Mouse (Mus musculus) limb, embryonic 10.5 days (tissue): ENCODE results near the gene Kat8. TPM values are rescaled to one million over a fixed set of nuclear protein-coding genes. Genes with fewer than 3 reads are reported as not detected.
"Not testable (repeated sequence)": the region's sequence is repeated elsewhere in the genome, so short reads cannot be mapped to it uniquely, and the experiment has no call there.

ENCODE experiments used
- DNase-seq: peaks from one replicate; pipeline ENCODE4 v3.0.0-alpha.2; 2017; ENCODE audit warnings: low spot score
- H3K27ac ChIP-seq: fragments of 300-500 bp; sonication (generic); 2 replicates; pipeline ENCODE4 v1.5.1; 2016; ENCODE audit warnings: mild to moderate bottlenecking
- H3K27me3 ChIP-seq: fragments of 300-500 bp; sonication (generic); 2 replicates; pipeline ENCODE4 v1.6.1; 2016; ENCODE audit warnings: low read depth, mild to moderate bottlenecking; ENCODE audit not compliant: poor library complexity, severe bottlenecking
- H3K36me3 ChIP-seq: fragments of 300-500 bp; sonication (generic); 2 replicates; pipeline ENCODE4 v1.6.1; 2016; ENCODE audit warnings: mild to moderate bottlenecking, moderate library complexity
- H3K4me1 ChIP-seq: fragments of 300-500 bp; sonication (generic); 2 replicates; pipeline ENCODE4 v1.6.1; 2016
- H3K4me3 ChIP-seq: fragments of 300-500 bp; sonication (generic); 2 replicates; pipeline ENCODE4 v1.5.1; 2016; ENCODE audit warnings: mild to moderate bottlenecking, moderate library complexity
- H3K9me3 ChIP-seq: fragments of 300-500 bp; sonication (generic); replicated peaks from 2 replicates; pipeline ENCODE4 v1.6.1; 2016; ENCODE audit warnings: mild to moderate bottlenecking
- WGBS: fragments of 180-500 bp; shearing (Covaris S2); methylation state at CpG from one replicate; pipeline ENCODE4 v1.1.7; 2016; 5-methylcytosine and 5-hydroxymethylcytosine counted together
- polyA plus RNA-seq: library from polyadenylated mRNA; unstranded; fragments of >200 nt; fragmentation: Nextera tagmentation; extraction: Ambion mirVana; gene quantifications from 2 replicates; pipeline ENCODE4 v1.2.1, GENCODE M21; 2016

The Kat8 gene
- polyA plus RNA-seq, 1 experiment from 2014 or later = 53.0 TPM

DNA sequence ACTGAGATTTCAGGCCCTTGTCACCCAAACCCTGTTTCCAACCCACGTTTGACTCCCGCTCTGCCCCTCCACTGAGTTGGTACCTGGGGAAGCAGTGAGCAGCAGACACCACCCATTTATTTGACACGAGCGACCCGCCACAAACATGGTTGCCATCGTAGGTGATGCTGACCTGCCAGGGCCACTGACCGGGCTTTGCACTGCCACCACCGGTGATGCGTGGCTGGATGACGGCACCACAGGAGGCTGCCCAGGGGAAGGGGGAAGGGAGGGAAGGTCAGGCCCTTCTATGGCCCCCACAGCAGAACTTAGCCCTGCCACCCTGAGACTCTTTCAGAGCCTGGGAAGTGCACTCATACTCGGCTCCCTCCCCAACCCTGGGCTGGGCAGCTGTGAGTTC is 15.4 kb downstream of the Kat8 start:
- Histone ChIP-seq H3K9me3 (no peaks in the 10 kb centered on the region), H3K4me3 (no peak overlapping the region), H3K36me3 (peaks cover 45% of the 10 kb centered on the region), H3K4me1 (peaks cover 31% of the 10 kb centered on the region), H3K27me3 (peaks cover 35% of the 10 kb centered on the region), H3K27ac (no peak overlapping the region)
- DNase-seq = no peak
- WGBS = 90% methylated on average over 11 of the region's 11 CpGs

GRCm38 (mm10) chr7:127928596-127928995 is 16.3 kb downstream of the Kat8 start:
- Histone ChIP-seq H3K27ac (no peak overlapping the region), H3K36me3 (peaks cover 38% of the 10 kb centered on the region), H3K4me1 (peaks cover 40% of the 10 kb centered on the region), H3K4me3 (peak overlapping the region; percentile 42), H3K27me3 (peaks cover 35% of the 10 kb centered on the region), H3K9me3 (no peaks in the 10 kb centered on the region)
- DNase-seq = no peak
- 52% methylated on average over 5 of the region's 5 CpGs for WGBS

DNA sequence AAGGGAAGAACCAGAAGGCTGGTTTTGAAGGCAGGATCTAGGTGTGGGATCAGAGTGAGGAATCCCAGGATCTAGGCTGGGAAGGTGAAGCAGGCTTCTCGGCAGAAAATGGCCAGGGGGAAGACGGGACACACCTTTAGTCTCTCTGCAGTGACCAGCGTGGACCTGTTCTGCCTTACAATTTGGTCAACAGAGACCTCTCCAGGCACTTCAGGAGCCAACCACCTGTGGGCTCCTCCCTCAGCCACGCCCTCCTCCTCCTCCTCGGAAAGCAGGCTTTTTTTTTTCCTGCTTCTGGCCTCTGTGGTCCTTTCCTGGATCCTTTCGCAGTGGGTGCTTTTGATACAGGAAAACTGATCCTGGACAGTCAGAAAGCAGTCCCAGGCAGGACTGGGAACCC is 17.6 kb downstream of the Kat8 start, which contains the start of gene Prss8:
Gene Prss8 (minus strand): TSS at position 182 of the 400 bp plus-strand sequence.
- H3K27me3 ChIP-seq = peaks cover 35% of the 10 kb centered on the region
- H3K9me3 ChIP-seq = no peaks in the 10 kb centered on the region
- 9% methylated on average over 6 of the region's 6 CpGs for WGBS
- peaks cover 53% of the 10 kb centered on the region for H3K4me1 ChIP-seq
- H3K4me3 ChIP-seq = peak within 1 kb of the TSS; percentile 42
- peaks cover 25% of the 10 kb centered on the region for H3K36me3 ChIP-seq
- H3K27ac ChIP-seq = peak within 1 kb of the TSS; percentile 50
- DNase-seq = peak; percentile 39

GRCm38 (mm10) chr7:127930636-127931035 is 18.3 kb downstream of the Kat8 start:
- DNase-seq = no peak
- Histone ChIP-seq H3K9me3 (no peaks in the 10 kb centered on the region), H3K36me3 (peaks cover 18% of the 10 kb centered on the region), H3K4me3 (no peak overlapping the region), H3K4me1 (peaks cover 55% of the 10 kb centered on the region), H3K27me3 (peaks cover 35% of the 10 kb centered on the region), H3K27ac (no peak overlapping the region)
- WGBS = 73% methylated on average over 5 of the region's 5 CpGs

DNA sequence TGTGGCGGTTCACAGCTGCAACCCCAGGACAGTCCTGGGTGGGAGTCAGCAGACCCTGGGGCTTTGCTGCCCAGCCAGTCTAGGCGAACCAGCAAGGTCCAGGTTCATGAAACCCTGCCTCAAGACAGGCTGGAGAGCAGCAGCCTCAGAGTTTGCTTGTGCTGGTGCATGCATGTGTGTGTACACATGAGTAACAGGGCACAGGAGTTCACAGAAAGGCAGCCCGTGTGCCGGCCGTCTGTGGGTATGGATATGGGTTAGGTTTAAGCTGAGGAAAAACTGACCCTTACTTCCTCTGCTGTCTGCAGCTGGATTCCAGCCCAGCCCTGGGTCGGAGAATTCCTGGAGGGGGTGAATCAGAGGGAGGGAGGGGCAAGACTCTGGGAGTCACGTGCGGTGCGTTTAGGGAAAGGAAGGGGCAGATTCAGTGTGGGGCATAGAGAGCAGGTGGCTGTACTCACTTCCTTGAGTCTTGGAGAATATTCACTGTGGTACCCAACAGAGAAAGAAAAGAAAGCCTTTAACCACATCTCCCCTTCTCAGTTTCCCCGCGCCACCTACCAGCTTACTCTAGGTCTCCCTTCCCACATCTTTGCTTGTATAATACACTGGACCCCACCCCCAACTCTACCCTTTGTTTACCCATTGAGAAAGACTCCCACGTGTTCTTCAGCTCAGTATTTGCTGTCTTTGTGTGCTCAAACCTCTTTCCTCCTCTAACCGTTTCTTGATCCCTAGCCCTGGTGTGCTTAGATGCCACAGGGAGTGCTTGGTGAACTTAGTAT is 19.2 kb downstream of the Kat8 start:
- peaks cover 9% of the 10 kb centered on the region for H3K36me3 ChIP-seq
- H3K4me1 ChIP-seq = peaks cover 62% of the 10 kb centered on the region
- 51% methylated on average over 13 of the region's 13 CpGs for WGBS
- peaks cover 39% of the 10 kb centered on the region for H3K27me3 ChIP-seq
- H3K9me3 ChIP-seq = no peaks in the 10 kb centered on the region
- peak overlapping the region; percentile 42; the same call in 1 of the 2 replicates for H3K27ac ChIP-seq
- DNase-seq = no peak
- H3K4me3 ChIP-seq = no peak overlapping the region

- WGBS = 16% methylated on average over 13 of the region's 13 CpGs
- Histone ChIP-seq H3K4me1 (peaks cover 62% of the 10 kb centered on the region), H3K9me3 (no peaks in the 10 kb centered on the region), H3K36me3 (peaks cover 3% of the 10 kb centered on the region; the same call in 1 of the 2 replicates), H3K27ac (0 out of 2 replicates have a peak overlapping the region, but pooled peaks have one; percentile 4), H3K4me3 (no peak overlapping the region), H3K27me3 (peaks cover 40% of the 10 kb centered on the region)
- DNase-seq = no peak
These were observed 20.1 kb downstream of the Kat8 start for GRCm38 (mm10) chr7:127932273-127933031.

DNA sequence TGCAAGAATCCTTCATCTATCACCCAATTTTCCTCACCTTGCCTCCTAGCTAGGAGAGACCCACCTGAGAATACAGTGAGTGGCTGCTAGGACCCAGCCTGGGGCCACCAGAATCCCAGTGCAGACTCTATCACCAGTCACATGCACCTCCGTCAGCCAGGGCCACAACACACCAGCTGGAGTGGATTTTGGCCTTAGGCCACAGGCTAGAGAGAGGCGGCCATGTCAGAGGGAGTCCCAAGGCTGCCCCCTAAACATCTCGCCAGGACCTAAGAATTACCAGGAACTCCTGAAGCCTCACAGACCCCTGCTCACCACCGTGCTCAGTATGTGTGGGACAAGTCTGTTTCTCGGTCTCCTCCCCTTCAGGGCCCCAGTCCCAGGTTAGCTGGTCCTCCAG is 21.8 kb downstream of the Kat8 start:
- peaks cover 23% of the 10 kb centered on the region for H3K27me3 ChIP-seq
- peak overlapping the region; percentile 82; the same call in 1 of the 2 replicates for H3K27ac ChIP-seq
- DNase-seq = no peak
- no peaks in the 10 kb centered on the region for H3K36me3 ChIP-seq
- no peaks in the 10 kb centered on the region for H3K9me3 ChIP-seq
- H3K4me3 ChIP-seq = no peak overlapping the region
- H3K4me1 ChIP-seq = peaks cover 58% of the 10 kb centered on the region
- 89% methylated on average over 5 of the region's 5 CpGs for WGBS

- 7% methylated on average over 32 of the region's 32 CpGs for WGBS
- Histone ChIP-seq H3K27me3 (peaks cover 12% of the 10 kb centered on the region), H3K4me3 (peak overlapping the region; percentile 65), H3K4me1 (peaks cover 47% of the 10 kb centered on the region), H3K27ac (peak overlapping the region; percentile 82), H3K9me3 (no peaks in the 10 kb centered on the region), H3K36me3 (no peaks in the 10 kb centered on the region)
- peak; percentile 95 for DNase-seq
These were observed 22.9 kb downstream of the Kat8 start for GRCm38 (mm10) chr7:127935028-127935722.

DNA sequence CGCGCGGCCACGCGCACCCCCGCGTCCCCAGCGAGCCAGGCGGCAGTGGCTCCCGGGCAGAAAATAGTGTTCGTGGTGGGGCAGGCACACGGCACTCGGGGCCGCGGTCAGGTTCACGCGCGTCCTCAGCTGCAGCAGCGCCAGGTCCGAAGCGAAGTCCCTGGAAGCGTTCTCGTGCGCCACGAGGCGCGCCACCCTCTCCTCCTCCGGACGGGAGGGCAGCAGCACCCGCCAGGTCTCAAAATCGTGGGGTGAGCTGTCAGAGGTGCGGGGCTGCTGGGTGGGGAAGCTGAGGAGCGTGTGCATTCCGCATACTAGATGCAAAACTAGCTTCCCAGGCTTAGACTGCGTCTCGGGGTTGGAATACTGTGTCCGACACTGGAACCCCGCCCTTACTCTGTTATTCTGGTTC is 23.4 kb downstream of the Kat8 start:
- no peaks in the 10 kb centered on the region for H3K9me3 ChIP-seq
- H3K4me1 ChIP-seq = peaks cover 45% of the 10 kb centered on the region
- no peak for DNase-seq

GRCm38 (mm10) chr7:127936216-127936884 is 24.0 kb downstream of the Kat8 start:
- Histone ChIP-seq H3K4me1 (peaks cover 43% of the 10 kb centered on the region), H3K36me3 (no peaks in the 10 kb centered on the region), H3K9me3 (no peaks in the 10 kb centered on the region), H3K27ac (peak overlapping the region; percentile 25; the same call in 1 of the 2 replicates), H3K27me3 (peaks cover 7% of the 10 kb centered on the region; the same call in 1 of the 2 replicates), H3K4me3 (peak overlapping the region; percentile 65)
- 58% methylated on average over 18 of the region's 18 CpGs for WGBS
- no peak for DNase-seq

More for the DNA sequence above, 23.4 kb downstream of the Kat8 start:
- Histone ChIP-seq H3K4me3 (peak overlapping the region; percentile 65), H3K27ac (peak overlapping the region; percentile 82), H3K36me3 (no peaks in the 10 kb centered on the region), H3K27me3 (peaks cover 7% of the 10 kb centered on the region; the same call in 1 of the 2 replicates)
- WGBS = under 1% methylated on average over 38 of the region's 38 CpGs

- H3K36me3 ChIP-seq, DNase-seq, H3K4me3 ChIP-seq, H3K4me1 ChIP-seq, H3K9me3 ChIP-seq, H3K27ac ChIP-seq: not testable (repeated sequence)
- WGBS = 54% methylated on average over 2 of the region's 2 CpGs
- peaks cover 42% of the 10 kb centered on the region for H3K27me3 ChIP-seq
These were observed 29.8 kb downstream of the Kat8 start for GRCm38 (mm10) chr7:127942097-127942496.

DNA sequence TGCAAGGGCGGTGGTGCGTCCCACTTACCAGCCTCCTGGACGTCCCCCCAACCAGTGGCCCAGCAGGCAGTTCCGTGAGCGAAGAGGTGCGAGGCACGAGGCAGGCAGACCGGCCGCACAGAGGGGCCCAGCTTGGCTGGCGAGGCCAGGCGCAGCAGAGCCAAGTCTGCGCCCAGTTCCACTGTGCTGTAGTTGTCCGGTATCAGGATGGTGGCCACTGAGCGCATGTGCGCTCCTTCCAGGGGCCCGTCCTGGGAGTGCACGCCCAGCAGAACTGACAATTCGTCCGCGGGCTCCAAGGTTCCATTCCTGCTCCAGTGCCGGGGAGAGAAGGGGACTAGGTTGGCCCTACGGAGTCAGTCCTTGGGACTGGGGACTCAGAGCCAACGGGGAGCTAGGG is 32.3 kb downstream of the Kat8 start:
- 10% methylated on average over 23 of the region's 23 CpGs for WGBS
- H3K27me3 ChIP-seq = peaks cover 44% of the 10 kb centered on the region
- H3K9me3 ChIP-seq = no peaks in the 10 kb centered on the region
- H3K4me3 ChIP-seq = peak overlapping the region; percentile 29
- H3K4me1 ChIP-seq = peaks cover 6% of the 10 kb centered on the region
- DNase-seq = peak; percentile 44
- no peak overlapping the region for H3K27ac ChIP-seq
- H3K36me3 ChIP-seq = no peaks in the 10 kb centered on the region
